Mouse (Mus musculus) cerebellum, adult 9-11 months (tissue): ENCODE results near the gene Megf8.
A peak's percentile ranks its signal among the peaks of the same experiment; 100 is the strongest.

Experiments
- DNase-seq: peaks from one replicate; pipeline ENCODE4 v3.0.0; 2022

Megf8 gene

GRCm38 (mm10) chr7:25348861-25349260, 31.9 kb downstream of the Megf8 start:
- DNase-seq, result no peak

GRCm38 (mm10) chr7:25358721-25359206, 41.8 kb downstream of the Megf8 start:
- DNase-seq, result peak; percentile 28

DNA sequence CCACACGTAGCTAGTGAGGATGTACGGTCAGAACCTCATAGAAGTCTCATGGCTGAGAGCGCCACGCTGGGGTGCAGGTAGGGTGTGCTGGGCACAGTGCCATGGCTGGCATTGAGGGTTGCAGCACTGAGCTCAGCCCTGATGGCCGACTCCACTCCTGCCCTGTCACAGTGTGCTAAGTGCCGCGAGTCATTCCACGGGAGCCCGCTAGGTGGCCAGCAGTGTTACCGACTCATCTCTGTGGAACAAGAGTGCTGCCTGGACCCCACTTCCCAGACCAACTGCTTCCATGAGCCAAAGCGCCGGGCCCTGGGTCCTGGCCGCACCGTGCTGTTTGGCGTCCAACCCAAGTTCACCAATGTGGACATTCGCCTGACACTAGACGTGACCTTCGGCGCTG, 46.2 kb downstream of the Megf8 start:
- DNase-seq, result peak; percentile 86

DNA sequence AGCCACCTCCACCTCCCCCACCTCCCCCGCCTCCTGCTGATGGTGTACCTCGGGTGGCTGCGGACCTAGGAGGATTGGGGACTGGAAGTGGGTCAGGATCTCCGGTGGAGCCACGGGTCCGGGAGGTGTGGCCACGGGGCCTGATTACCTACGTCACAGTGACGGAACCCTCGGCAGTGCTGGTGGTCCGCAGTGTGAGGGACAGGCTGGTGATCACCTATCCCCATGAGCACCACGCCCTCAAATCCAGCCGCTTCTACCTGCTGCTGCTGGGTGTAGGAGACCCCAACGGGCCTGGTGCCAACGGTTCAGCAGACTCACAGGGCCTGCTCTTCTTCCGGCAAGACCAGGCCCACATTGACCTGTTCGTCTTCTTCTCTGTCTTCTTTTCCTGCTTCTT, 46.7 kb downstream of the Megf8 start:
- DNase-seq, result peak; percentile 56

GRCm38 (mm10) chr7:25365937-25366625, 49.1 kb downstream of the Megf8 start:
- no peak for DNase-seq

- peak; percentile 63 for DNase-seq
These were observed 50.8 kb downstream of the Megf8 start for GRCm38 (mm10) chr7:25367632-25368293.

- DNase-seq, result peak; percentile 85
These were observed 51.4 kb downstream of the Megf8 start for GRCm38 (mm10) chr7:25368333-25368732.

- DNase-seq, result peak; percentile 71
These were observed 52.2 kb downstream of the Megf8 start, which contains the start of gene Cnfn for GRCm38 (mm10) chr7:25369058-25369749. Gene Cnfn (minus strand): TSS chr7:25369724.

- no peak for DNase-seq
These were observed 55.5 kb downstream of the Megf8 start for GRCm38 (mm10) chr7:25372441-25372840.

- peak; percentile 95 for DNase-seq
These were observed 59.6 kb downstream of the Megf8 start for GRCm38 (mm10) chr7:25376556-25376955.

DNA sequence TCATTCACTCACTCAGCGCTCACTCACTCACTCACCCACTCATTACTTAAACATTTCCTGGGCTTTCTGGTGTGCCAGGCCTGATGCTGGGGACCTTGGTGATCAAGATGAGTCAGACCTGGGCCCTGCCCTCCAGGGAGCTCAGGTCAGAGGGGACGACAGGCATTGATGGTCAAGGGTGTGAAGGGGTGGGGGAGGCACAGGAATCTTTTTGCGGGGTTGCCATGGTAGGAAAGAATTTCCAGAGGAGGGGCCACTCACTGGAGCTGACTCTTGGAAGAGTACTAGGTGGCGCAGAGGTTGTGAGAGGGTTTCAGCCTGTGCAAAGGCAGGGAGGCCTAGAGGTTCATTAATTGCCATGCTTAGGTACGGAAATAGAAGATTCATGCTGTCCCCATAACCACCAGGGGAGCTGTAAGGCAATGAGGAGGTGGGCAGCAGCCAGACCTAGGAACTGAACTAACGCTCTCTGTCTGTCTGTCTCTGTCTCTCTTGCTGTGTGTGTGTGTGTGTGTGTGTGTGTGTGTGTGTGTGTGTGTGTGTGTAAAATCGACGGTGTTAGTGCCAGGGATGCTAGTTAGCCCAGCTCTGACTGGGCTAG, 60.2 kb downstream of the Megf8 start:
- DNase-seq, result peak; percentile 47

- DNase-seq, result peak; percentile 37
These were observed 61.5 kb downstream of the Megf8 start for GRCm38 (mm10) chr7:25378181-25379100.

- DNase-seq, result peak; percentile 62
These were observed 62.8 kb downstream of the Megf8 start for GRCm38 (mm10) chr7:25379551-25380351.

DNA sequence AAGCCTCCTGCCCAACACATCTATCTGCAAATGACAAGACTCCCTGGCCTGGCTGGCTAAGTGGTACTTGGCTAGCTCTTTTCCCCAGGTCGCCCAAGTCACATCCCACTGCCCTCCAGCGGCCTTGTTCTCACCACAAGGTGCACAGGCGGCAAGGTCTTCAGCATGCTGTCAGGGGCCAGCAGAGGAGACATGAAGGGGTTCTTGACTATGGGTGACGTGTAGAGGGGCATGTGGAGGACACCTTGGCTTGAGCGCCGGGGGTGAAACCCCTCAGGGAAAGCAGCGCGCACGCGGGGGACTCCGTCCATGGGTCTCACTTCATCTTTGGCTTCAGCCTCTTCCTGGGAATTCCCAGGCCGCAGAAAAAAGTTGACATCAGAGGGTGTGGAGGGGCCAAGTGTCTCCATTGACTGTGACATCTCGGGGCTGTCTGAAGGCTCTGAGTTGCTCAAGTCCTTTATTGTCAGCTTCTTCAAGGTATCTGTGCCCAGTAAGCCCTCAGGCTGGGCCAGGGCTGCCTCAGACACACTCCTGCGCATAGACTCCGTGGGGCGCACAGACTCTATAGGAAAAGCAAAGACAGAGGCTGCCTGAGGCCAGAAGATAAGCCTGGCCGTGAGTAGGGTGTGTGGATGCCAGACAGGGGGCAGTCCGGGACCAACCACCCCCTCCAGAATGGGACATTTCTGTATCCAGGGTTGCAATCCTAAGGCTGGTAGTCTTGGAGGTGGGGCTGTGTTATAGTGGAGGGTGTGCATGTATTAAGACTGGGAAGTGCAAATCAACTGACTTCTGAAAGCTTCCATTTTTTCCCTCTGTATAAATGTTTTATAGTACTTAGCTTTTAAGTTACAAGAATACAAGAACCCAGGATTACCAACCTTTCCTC, 63.7 kb downstream of the Megf8 start:
- DNase-seq, result no peak

DNA sequence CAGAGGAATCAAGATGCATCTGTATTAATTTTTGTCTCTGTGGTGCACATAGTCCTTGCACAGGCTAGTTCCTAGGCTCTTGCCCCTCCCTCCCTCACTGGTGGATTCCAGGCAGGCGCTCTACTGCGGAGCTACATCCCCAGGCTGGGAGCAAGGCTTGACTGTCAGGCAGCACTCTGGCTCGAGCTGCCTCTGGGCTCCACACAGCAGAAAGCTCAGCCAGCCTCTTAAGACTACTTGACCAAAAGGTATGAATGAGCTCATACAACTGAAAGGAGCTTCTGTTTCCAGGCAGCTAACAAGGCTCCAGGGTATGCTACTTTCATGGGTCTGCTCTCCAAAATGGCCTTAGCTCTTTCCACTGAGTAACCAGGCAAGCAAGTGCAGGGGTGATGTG, 64.3 kb downstream of the Megf8 start:
- DNase-seq, result peak; percentile 17

GRCm38 (mm10) chr7:25382541-25382940, 65.6 kb downstream of the Megf8 start:
- no peak for DNase-seq

DNA sequence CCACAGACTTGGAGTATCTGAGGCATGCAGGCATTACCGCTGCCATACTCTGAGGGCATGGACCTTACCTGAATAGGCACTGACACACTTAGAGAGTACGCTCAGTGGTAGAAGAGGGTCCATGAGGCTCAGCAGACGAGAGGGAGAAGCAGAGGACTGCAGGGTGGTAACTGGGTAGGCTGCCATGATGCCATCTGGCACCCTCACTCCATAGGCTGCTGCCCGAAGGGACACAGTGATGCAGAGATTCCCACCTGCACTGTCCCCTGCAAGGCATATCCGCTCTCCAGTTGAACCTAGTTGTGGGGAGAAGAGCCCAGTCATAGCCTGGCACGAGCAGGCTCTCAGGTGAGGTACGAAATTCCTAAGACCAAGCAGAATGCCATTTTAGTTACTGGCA, 66.4 kb downstream of the Megf8 start:
- DNase-seq, result no peak

DNA sequence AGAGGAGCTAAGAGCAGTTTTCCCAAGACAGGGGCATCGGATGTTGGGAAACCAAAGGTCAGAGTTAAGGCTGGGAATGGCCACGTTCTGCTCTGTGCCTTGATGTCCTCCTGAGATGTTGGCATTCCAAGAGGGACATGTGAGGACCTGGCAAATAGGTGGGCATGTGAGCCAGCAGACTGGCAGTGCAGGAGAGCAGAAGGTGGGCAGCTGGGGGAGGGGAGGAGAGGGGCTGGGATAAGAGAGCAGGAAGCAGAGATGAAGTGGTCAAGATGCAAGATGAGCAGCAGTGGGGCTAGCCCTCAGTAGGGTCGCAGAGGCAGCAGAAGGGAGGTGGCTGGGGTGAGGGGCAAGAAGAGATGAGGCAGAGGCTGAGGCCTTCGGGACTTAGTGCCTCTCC, 66.9 kb downstream of the Megf8 start:
- no peak for DNase-seq

- no peak for DNase-seq
These were observed 67.4 kb downstream of the Megf8 start for GRCm38 (mm10) chr7:25384318-25384717.

DNA sequence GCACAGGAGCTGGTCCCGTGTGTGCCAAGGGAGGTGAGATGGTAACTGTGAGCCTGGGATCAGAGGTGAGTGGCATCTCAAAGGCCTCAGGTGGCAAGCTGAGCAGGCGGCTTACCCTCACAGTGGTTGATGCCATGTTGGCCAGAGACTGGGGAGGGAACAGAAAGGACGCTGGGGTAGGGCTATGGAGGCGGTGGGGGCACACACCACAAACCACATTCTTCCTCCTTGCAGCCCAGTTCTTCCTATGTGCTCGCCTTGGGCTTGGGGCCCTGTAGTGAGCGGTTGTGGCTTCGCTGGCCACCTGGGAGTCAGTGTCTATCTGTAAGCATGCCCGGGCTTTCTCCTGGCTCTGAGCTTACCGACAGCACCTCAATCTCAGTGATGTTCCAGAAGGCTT, 67.9 kb downstream of the Megf8 start:
- no peak for DNase-seq
